Mouse (Mus musculus): ENCODE data around the gene Apobec1.

- no peak for TF ChIP-seq CTCF (IDR thresholded peaks at IDR 0.05; ENCODE audit: borderline replicate concordance, insufficient read depth, low read length)
- TF ChIP-seq POLR2A (IDR thresholded peaks at IDR 0.05; ENCODE audit: low read depth, low read length) = no peak
Observed at GRCm38 (mm10) chr6:122577030-122577429, 25.2 kb downstream of the Apobec1 start.

Measured in embryonic fibroblast, embryonic 13.5 days (primary cell).